Mouse (Mus musculus): Measurements from ENCODE around the gene Prcp. TPM values are rescaled to one million over a fixed set of nuclear protein-coding genes. Genes with fewer than 3 reads are reported as not detected.

The Prcp gene
- total and polyA plus RNA-seq, 3 experiments = 40.3 to 48.4 TPM; not detected in 1

GRCm38 (mm10) chr7:92952210-92952609, 77.9 kb downstream of the Prcp start:
- no peak overlapping the region for H3K9ac ChIP-seq (ENCODE audit: control insufficient read depth, low read depth, low read length, poor library complexity, severe bottlenecking)
- no peaks in the 10 kb centered on the region for H3K9me3 ChIP-seq (replicated peaks; ENCODE audit: insufficient read depth, low read length)
- H3K36me3 ChIP-seq (ENCODE audit: control insufficient read depth in 1 of 2, insufficient read depth in 2 of 2, low read length in 2 of 2) = no peaks in the 10 kb centered on the region
- no peak overlapping the region for H3K4me3 ChIP-seq (ENCODE audit: control insufficient read depth in 1 of 2, insufficient read depth in 1 of 2, low read depth in 2 of 2, low read length in 2 of 2)
- no peaks in the 10 kb centered on the region for H3K79me2 ChIP-seq (ENCODE audit: control insufficient read depth, insufficient read depth, low read length, poor library complexity)
- no peak overlapping the region for H3K27ac ChIP-seq (ENCODE audit: control insufficient read depth, low read depth, low read length)
- no peaks in the 10 kb centered on the region; a peak in 1 of 4 replicates for H3K27me3 ChIP-seq (ENCODE audit: control insufficient read depth in 1 of 2, insufficient read depth in 2 of 2, low read length in 2 of 2)
- TF ChIP-seq SMC3 (IDR thresholded peaks at IDR 0.05; ENCODE audit: low read depth, low read length) = no peak
- TF ChIP-seq POLR2AphosphoS2 (IDR thresholded peaks at IDR 0.05; ENCODE audit: low read length) = no peak
- TF ChIP-seq MAX (IDR thresholded peaks at IDR 0.05; ENCODE audit: low read length) = no peak
- no peak for TF ChIP-seq BHLHE40 (IDR thresholded peaks at IDR 0.05; ENCODE audit: borderline replicate concordance, low read depth, low read length)
- TF ChIP-seq GABPA (IDR thresholded peaks at IDR 0.05; ENCODE audit: low read depth, low read length) = no peak
- TF ChIP-seq ELF1 (IDR thresholded peaks at IDR 0.05; ENCODE audit: low read depth, low read length) = no peak
- TF ChIP-seq HCFC1 (IDR thresholded peaks at IDR 0.05; ENCODE audit: low read depth, low read length) = no peak
- no peak for TF ChIP-seq NELFE (IDR thresholded peaks at IDR 0.05; ENCODE audit: low read depth, low read length)
- TF ChIP-seq E2F4 (IDR thresholded peaks at IDR 0.05; ENCODE audit: borderline replicate concordance, low read depth, low read length) = no peak
- TF ChIP-seq ETS1 (IDR thresholded peaks at IDR 0.05; ENCODE audit: low read depth, low read length) = no peak
- TF ChIP-seq RAD21 (IDR thresholded peaks at IDR 0.05; ENCODE audit: low read depth, low read length) = no peak
- no peak for TF ChIP-seq UBTF (IDR thresholded peaks at IDR 0.05; ENCODE audit: borderline replicate concordance, insufficient read depth, low read depth, low read length)
- TF ChIP-seq USF1 (IDR thresholded peaks at IDR 0.05; ENCODE audit: low read depth, low read length) = no peak
- no peak for TF ChIP-seq RCOR1 (IDR thresholded peaks at IDR 0.05; ENCODE audit: low read depth, low read length)
- TF ChIP-seq TAL1 (IDR thresholded peaks at IDR 0.05; ENCODE audit: low read length) = no peak
- no peak for TF ChIP-seq ZNF384 (IDR thresholded peaks at IDR 0.05; ENCODE audit: low read depth, low read length)
- TF ChIP-seq ZC3H11A (IDR thresholded peaks at IDR 0.05; ENCODE audit: low read depth, low read length) = no peak
- DNase-seq (ENCODE audit: low read depth, low spot score) = no peak
- no peaks in the 10 kb centered on the region for H3K4me1 ChIP-seq (ENCODE audit: control insufficient read depth in 1 of 2, insufficient read depth in 2 of 2, low read length in 2 of 2)

DNA sequence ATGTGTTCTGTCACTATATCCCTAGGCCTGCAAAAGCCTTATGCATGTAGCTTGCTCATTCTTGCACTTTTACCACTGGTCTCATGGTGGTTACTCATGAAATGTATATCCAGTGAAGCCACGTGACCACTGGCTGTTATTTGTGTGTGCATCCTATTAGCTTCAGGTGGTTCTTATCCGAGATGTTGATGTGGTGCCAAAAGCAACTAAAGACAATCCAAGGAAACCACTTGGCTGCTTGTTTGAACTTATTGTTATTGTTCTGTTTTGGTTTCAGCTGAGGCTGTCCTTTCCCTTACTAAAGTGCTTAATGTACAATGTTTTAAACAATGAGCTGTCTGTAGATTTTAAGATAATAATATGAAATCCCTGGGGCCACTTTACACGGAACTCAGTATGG, 85.5 kb downstream of the Prcp start:
- no peak for TF ChIP-seq MXI1 (IDR thresholded peaks at IDR 0.05; ENCODE audit: low read depth, low read length)
- TF ChIP-seq TCF12 (IDR thresholded peaks at IDR 0.05; ENCODE audit: low read depth, low read length) = no peak
- no peak for TF ChIP-seq CHD1 (IDR thresholded peaks at IDR 0.05; ENCODE audit: low read depth, low read length)
- no peak; the same call in 1 of the 2 replicates for TF ChIP-seq USF1 (IDR thresholded peaks at IDR 0.05; ENCODE audit: low read depth, low read length)
- no peak for TF ChIP-seq ELF1 (IDR thresholded peaks at IDR 0.05; ENCODE audit: low read depth, low read length)
- no peak for TF ChIP-seq GABPA (IDR thresholded peaks at IDR 0.05; ENCODE audit: low read depth, low read length)
- TF ChIP-seq HCFC1 (IDR thresholded peaks at IDR 0.05; ENCODE audit: low read depth, low read length) = no peak
- no peaks in the 10 kb centered on the region for H3K9me3 ChIP-seq (replicated peaks; ENCODE audit: insufficient read depth, low read length)
- H3K27me3 ChIP-seq (ENCODE audit: control insufficient read depth in 1 of 2, insufficient read depth in 2 of 2, low read length in 2 of 2) = no peaks in the 10 kb centered on the region; a peak in 2 of 4 replicates
- H3K4me1 ChIP-seq (ENCODE audit: control insufficient read depth in 1 of 2, insufficient read depth in 2 of 2, low read length in 2 of 2) = no peaks in the 10 kb centered on the region
- H3K36me3 ChIP-seq (ENCODE audit: control insufficient read depth in 1 of 2, insufficient read depth in 2 of 2, low read length in 2 of 2) = no peaks in the 10 kb centered on the region
- H3K27ac ChIP-seq (ENCODE audit: control insufficient read depth, low read depth, low read length) = no peak overlapping the region
- DNase-seq (ENCODE audit: low read depth, low spot score) = no peak
- H3K9ac ChIP-seq (ENCODE audit: control insufficient read depth, low read depth, low read length, poor library complexity, severe bottlenecking) = no peak overlapping the region
- H3K79me2 ChIP-seq (ENCODE audit: control insufficient read depth, insufficient read depth, low read length, poor library complexity) = no peaks in the 10 kb centered on the region
- H3K4me3 ChIP-seq (ENCODE audit: control insufficient read depth in 1 of 2, insufficient read depth in 1 of 2, low read depth in 2 of 2, low read length in 2 of 2) = no peak overlapping the region
